Mouse (Mus musculus) CH12.LX (cell line): ENCODE data around the gene Col15a1. TPM values are rescaled to one million over a fixed set of nuclear protein-coding genes. Genes with fewer than 3 reads are reported as not detected.

Experiments
- DNase-seq: peaks from one replicate; pipeline ENCODE4 v3.0.0-alpha.2; 2013; ENCODE audit errors: extremely low read depth
- H3K27ac ChIP-seq: 2 replicates; pipeline ENCODE4 v1.5.1; 2012; ENCODE audit warnings: low read depth, mild to moderate bottlenecking, control low read depth, moderate library complexity; ENCODE audit not compliant: insufficient read depth
- H3K27me3 ChIP-seq: replicated peaks from 2 replicates; pipeline ENCODE3; 2012; ENCODE audit warnings: inconsistent platforms
- H3K36me3 ChIP-seq, 2 experiments: replicated peaks in 1 of 2; 2 replicates each; pipeline versions ENCODE3 to v1.6.1; 2012; ENCODE audit warnings: inconsistent platforms in 1 of 2, low read length in 1 of 2, mild to moderate bottlenecking in 1 of 2, mixed read lengths in 1 of 2, moderate library complexity in 1 of 2; ENCODE audit not compliant: control insufficient read depth in 1 of 2, insufficient read depth in 1 of 2
- H3K4me1 ChIP-seq, 2 experiments: 2 replicates each; pipeline ENCODE4 v1.6.1; 2012; ENCODE audit warnings: inconsistent platforms in 1 of 2, moderate library complexity in 1 of 2; ENCODE audit not compliant: insufficient read depth in 2 of 2, control insufficient read depth in 1 of 2
- H3K4me2 ChIP-seq: 2 replicates; pipeline ENCODE4 v1.6.1; 2012; ENCODE audit warnings: low read depth, mild to moderate bottlenecking, control low read depth; ENCODE audit not compliant: poor library complexity, insufficient read depth, severe bottlenecking
- H3K4me3 ChIP-seq, 3 experiments: fragments of 150-350 bp in 1 of 3; sonication (generic) in 1 of 3; replicated peaks in 1 of 3; 2 replicates each; pipeline versions ENCODE3 to v1.5.1; 2011 to 2012; ENCODE audit warnings: low read depth in 2 of 3, low read length in 2 of 3, mild to moderate bottlenecking in 2 of 3, moderate library complexity in 2 of 3, control low read depth in 1 of 3, improper control_type of control experiment in 1 of 3, inconsistent platforms in 1 of 3, mixed read lengths in 1 of 3; ENCODE audit not compliant: poor library complexity in 1 of 3
- H3K79me2 ChIP-seq: replicated peaks from 2 replicates; pipeline ENCODE4 v1.6.1; 2012; ENCODE audit warnings: mild to moderate bottlenecking, moderate library complexity; ENCODE audit not compliant: control insufficient read depth, poor library complexity, insufficient read depth, severe bottlenecking; ENCODE audit errors: extremely low read depth
- H3K9ac ChIP-seq: 2 replicates; pipeline ENCODE4 v1.6.1; 2012; ENCODE audit warnings: low read depth, mild to moderate bottlenecking, control low read depth, moderate library complexity; ENCODE audit not compliant: insufficient read depth
- H3K9me3 ChIP-seq: replicated peaks from 2 replicates; pipeline ENCODE3; 2012; ENCODE audit warnings: low read length, inconsistent platforms, mixed read lengths
- BHLHE40 ChIP-seq: IDR thresholded peaks from 2 replicates; pipeline ENCODE4 v1.6.1; 2011; ENCODE audit warnings: mild to moderate bottlenecking, low read depth, low read length, improper control_type of control experiment
- CHD1 ChIP-seq: IDR thresholded peaks from 2 replicates; pipeline ENCODE4 v1.6.1; 2012; ENCODE audit warnings: low read depth, low read length, improper control_type of control experiment, inconsistent platforms
- CHD2 ChIP-seq: IDR thresholded peaks from 2 replicates; pipeline ENCODE4 v1.6.1; 2011; ENCODE audit warnings: low read length, improper control_type of control experiment
- CTCF ChIP-seq, 2 experiments: IDR thresholded peaks in 1 of 2; conservative IDR thresholded peaks in 1 of 2; 2 replicates each; pipeline ENCODE4 v1.5.1; 2011 to 2012; ENCODE audit warnings: low read depth in 2 of 2, low read length in 2 of 2, improper control_type of control experiment in 1 of 2, inconsistent platforms in 1 of 2, mild to moderate bottlenecking in 1 of 2, moderate library complexity in 1 of 2
- GABPA ChIP-seq: IDR thresholded peaks from 2 replicates; pipeline ENCODE4 v1.6.1; 2012; ENCODE audit warnings: low read depth, low read length, improper control_type of control experiment, inconsistent platforms; ENCODE audit not compliant: insufficient replicate concordance
- HCFC1 ChIP-seq: IDR thresholded peaks from 2 replicates; pipeline ENCODE4 v1.6.1; 2012; ENCODE audit warnings: low read depth, mild to moderate bottlenecking, inconsistent platforms, low read length, improper control_type of control experiment
- JUND ChIP-seq: conservative IDR thresholded peaks from 2 replicates; pipeline ENCODE4 v1.6.1; 2011; ENCODE audit warnings: low read depth, low read length, improper control_type of control experiment
- MAFK ChIP-seq: IDR thresholded peaks from 2 replicates; pipeline ENCODE4 v1.6.1; 2011; ENCODE audit warnings: low read length, improper control_type of control experiment; ENCODE audit not compliant: insufficient replicate concordance
- MAZ ChIP-seq: IDR thresholded peaks from 2 replicates; pipeline ENCODE4 v1.6.1; 2012; ENCODE audit warnings: low read depth, mild to moderate bottlenecking, inconsistent platforms, low read length, improper control_type of control experiment, moderate library complexity
- MEF2A ChIP-seq: IDR thresholded peaks from 2 replicates; pipeline ENCODE4 v1.6.1; 2014; ENCODE audit warnings: low read depth, mild to moderate bottlenecking, inconsistent platforms, low read length, improper control_type of control experiment, borderline replicate concordance
- MYC ChIP-seq: IDR thresholded peaks from 2 replicates; pipeline ENCODE4 v1.6.1; 2011; ENCODE audit warnings: low read depth, mild to moderate bottlenecking, improper control_type of control experiment, low read length
- NELFE ChIP-seq: IDR thresholded peaks from 2 replicates; pipeline ENCODE4 v1.6.1; 2011; ENCODE audit warnings: low read depth, low read length, improper control_type of control experiment
- PAX5 ChIP-seq: IDR thresholded peaks from 2 replicates; pipeline ENCODE4 v1.6.1; 2012; ENCODE audit warnings: low read length, inconsistent platforms, mixed read lengths
- POLR2A ChIP-seq: IDR thresholded peaks from 2 replicates; pipeline ENCODE4 v1.6.1; 2011; ENCODE audit warnings: low read depth, mild to moderate bottlenecking, improper control_type of control experiment, low read length
- RAD21 ChIP-seq: IDR thresholded peaks from 2 replicates; pipeline ENCODE4 v1.6.1; 2011; ENCODE audit warnings: low read depth, mild to moderate bottlenecking, low read length, improper control_type of control experiment, moderate library complexity
- RCOR1 ChIP-seq: conservative IDR thresholded peaks from 2 replicates; pipeline ENCODE4 v1.6.1; 2012; ENCODE audit warnings: low read depth, mild to moderate bottlenecking, inconsistent platforms, low read length, improper control_type of control experiment
- SIN3A ChIP-seq: IDR thresholded peaks from 2 replicates; pipeline ENCODE4 v1.6.1; 2012; ENCODE audit warnings: low read length, improper control_type of control experiment, inconsistent platforms
- SMC3 ChIP-seq: IDR thresholded peaks from 2 replicates; pipeline ENCODE4 v1.6.1; 2011; ENCODE audit warnings: low read depth, low read length, improper control_type of control experiment
- TCF12 ChIP-seq: IDR thresholded peaks from 2 replicates; pipeline ENCODE4 v1.6.1; 2014; ENCODE audit warnings: low read depth, mild to moderate bottlenecking, inconsistent platforms, low read length, improper control_type of control experiment
- UBTF ChIP-seq: IDR thresholded peaks from 2 replicates; pipeline ENCODE4 v1.6.1; 2012; ENCODE audit warnings: low read depth, mild to moderate bottlenecking, inconsistent platforms, low read length, improper control_type of control experiment, moderate library complexity
- ZC3H11A ChIP-seq: IDR thresholded peaks from 2 replicates; pipeline ENCODE4 v1.6.1; 2012; ENCODE audit warnings: low read depth, mild to moderate bottlenecking, inconsistent platforms, low read length, improper control_type of control experiment
- ZNF384 ChIP-seq: IDR thresholded peaks from 2 replicates; pipeline ENCODE4 v1.6.1; 2012; ENCODE audit warnings: low read depth, low read length, improper control_type of control experiment, inconsistent platforms
- dilution Hi-C: fragments of 300-500 bp; cut with MboI; formaldehyde crosslinking; loops from 2 replicates; pipeline ENCODE4 v1.14.3; 2020; ENCODE audit warnings: low sequenced_read_pairs; ENCODE audit not compliant: extremely low pct_unique_long_range_greater_than_20kb, extremely low pct_ligation_motif_present
- in situ Hi-C: fragments of 300-500 bp; cut with MboI; formaldehyde crosslinking; loops from 3 replicates; pipeline ENCODE4 v1.14.3; 2019; ENCODE audit warnings: low sequenced_read_pairs, low pct_ligation_motif_present, low pct_unique_long_range_greater_than_20kb, mixed read lengths
- polyA plus RNA-seq: library from polyadenylated mRNA; unstranded; fragments of >175 nt; gene quantifications from 2 replicates; pipeline ENCODE4 v1.2.1, GENCODE M21; 2012; ENCODE audit warnings: low read depth; ENCODE audit not compliant: insufficient read length
- total RNA-seq, 2 experiments: library from RNA; depleted of rRNA; stranded (reverse); fragments of 300-350 nt in 1 of 2; fragments of >200 nt in 1 of 2; gene quantifications; 2 replicates each; pipeline ENCODE4 v1.2.3; 2012 to 2014

The Col15a1 gene
- total and polyA plus RNA-seq, 3 experiments, result 0.08 to 2.2 (median 0.68) TPM

GRCm38 (mm10) chr4:47294544-47295070 is 86.6 kb downstream of the Col15a1 start:
- Histone ChIP-seq H3K4me1 (peaks cover 0 to 10% of the 10 kb centered on the region in 2 experiments; a peak in 2 of 4 replicates), H3K36me3 (no peaks in the 10 kb centered on the region), H3K9ac (no peak overlapping the region), H3K4me2 (no peak overlapping the region), H3K79me2 (no peaks in the 10 kb centered on the region), H3K4me3 (no peak overlapping the region), H3K27ac (no peak overlapping the region), H3K27me3 (no peaks in the 10 kb centered on the region), H3K9me3 (peaks cover 20% of the 10 kb centered on the region)
- dilution Hi-C loops (no loop called here), in situ Hi-C loops (loop anchor here (5.0 kb wide), 1 partner anchor 37 kb away; no protein-coding TSS in a partner anchor)
- DNase-seq, result no peak
- no peak for TF ChIP-seq PAX5
- no peak for TF ChIP-seq MYC
- TF ChIP-seq RCOR1, result no peak
- TF ChIP-seq BHLHE40, result no peak
- no peak for TF ChIP-seq CTCF (conservative IDR thresholded peaks at IDR 0.05 in 1 of 2, IDR thresholded peaks at IDR 0.05 in 1 of 2; ENCODE audit: low read depth in 2 of 2, low read length in 2 of 2)
- TF ChIP-seq MAZ, result no peak
- TF ChIP-seq NELFE, result no peak
- TF ChIP-seq MEF2A, result no peak

- H3K9ac ChIP-seq, result no peak overlapping the region
- in situ Hi-C loops, result no loop called here
- no peak for DNase-seq
These were observed 87.6 kb downstream of the Col15a1 start for GRCm38 (mm10) chr4:47295547-47295946.

More at GRCm38 (mm10) chr4:47295547-47295946, 87.6 kb downstream of the Col15a1 start:
- H3K79me2 ChIP-seq, result no peaks in the 10 kb centered on the region
- no peak overlapping the region for H3K4me2 ChIP-seq
- H3K36me3 ChIP-seq, result no peaks in the 10 kb centered on the region
- no peak overlapping the region for H3K4me3 ChIP-seq
- TF ChIP-seq TCF12 (no peak), JUND (no peak), PAX5 (no peak), CHD2 (no peak), RAD21 (no peak), SMC3 (no peak), CHD1 (no peak), BHLHE40 (no peak), ZNF384 (no peak), HCFC1 (no peak), MAFK (no peak), RCOR1 (no peak), SIN3A (no peak), POLR2A (no peak), UBTF (no peak), ZC3H11A (no peak), GABPA (no peak), MAZ (no peak)
- dilution Hi-C loops, result no loop called here
- H3K27me3 ChIP-seq, result no peaks in the 10 kb centered on the region
- H3K9me3 ChIP-seq, result peaks cover 27% of the 10 kb centered on the region
- peaks cover 0 to 10% of the 10 kb centered on the region in 2 experiments; a peak in 2 of 4 replicates for H3K4me1 ChIP-seq
- H3K27ac ChIP-seq, result no peak overlapping the region
